Mouse (Mus musculus) hindbrain, embryonic 16.5 days (tissue): ENCODE measurements at regions not wholly inside any gene's neighbourhood (a gene's known extent, or its start where the extent isn't known, plus 50 kb on each side); places are given as distances from the start of the nearest gene placed in this dataset.

Experiments
- ATAC-seq: fragments of 200-750 bp; cut with Nextera tagmentation; 2 replicates; pipeline ENCODE4 v1.8.0; 2017; ENCODE audit warnings: moderate TSS enrichment, moderate library complexity
- H3K27ac ChIP-seq: fragments of 300-500 bp; sonication (generic); 2 replicates; pipeline ENCODE4 v1.5.1; 2014; ENCODE audit warnings: low read depth, mild to moderate bottlenecking, control low read depth, low read length, moderate library complexity
- H3K27me3 ChIP-seq: fragments of 300-500 bp; sonication (generic); replicated peaks from 2 replicates; pipeline ENCODE4 v1.6.1; 2014; ENCODE audit warnings: low read length; ENCODE audit not compliant: control insufficient read depth, insufficient read depth
- H3K36me3 ChIP-seq: fragments of 300-500 bp; sonication (generic); 2 replicates; pipeline ENCODE4 v1.6.1; 2014; ENCODE audit warnings: mild to moderate bottlenecking, low read length, moderate library complexity, mixed read lengths; ENCODE audit not compliant: control insufficient read depth, insufficient read depth
- H3K4me1 ChIP-seq: fragments of 300-500 bp; sonication (generic); 2 replicates; pipeline ENCODE4 v1.6.1; 2014; ENCODE audit warnings: low read depth, low read length; ENCODE audit not compliant: control insufficient read depth, insufficient read depth
- H3K4me2 ChIP-seq: fragments of 300-500 bp; sonication (generic); 2 replicates; pipeline ENCODE4 v1.6.1; 2014; ENCODE audit warnings: mild to moderate bottlenecking, low read length, control low read depth, moderate library complexity
- H3K4me3 ChIP-seq: fragments of 300-500 bp; sonication (generic); 2 replicates; pipeline ENCODE4 v1.5.1; 2014; ENCODE audit warnings: mild to moderate bottlenecking, low read length, control low read depth, moderate library complexity
- H3K9ac ChIP-seq: fragments of 300-500 bp; sonication (generic); 2 replicates; pipeline ENCODE4 v1.6.1; 2014; ENCODE audit warnings: low read depth, mild to moderate bottlenecking, control low read depth, low read length, moderate library complexity
- H3K9me3 ChIP-seq: fragments of 300-500 bp; sonication (generic); 2 replicates; pipeline ENCODE4 v1.6.1; 2014; ENCODE audit warnings: mild to moderate bottlenecking, low read length, moderate library complexity; ENCODE audit not compliant: control insufficient read depth
- WGBS: fragments of 180-500 bp; shearing (Covaris S2); extraction: QIAGEN DNeasy Blood & Tissue Kit; methylation state at CpG from one replicate; pipeline ENCODE4 v1.1.7; 2014; 5-methylcytosine and 5-hydroxymethylcytosine counted together

- Histone ChIP-seq H3K4me1 (no peaks in the 10 kb centered on the region), H3K4me3 (no peak overlapping the region), H3K9me3 (no peaks in the 10 kb centered on the region), H3K27me3 (no peaks in the 10 kb centered on the region), H3K9ac (no peak overlapping the region), H3K36me3 (no peaks in the 10 kb centered on the region), H3K27ac (no peak overlapping the region), H3K4me2 (no peak overlapping the region)
- 35% methylated on average over 2 of the region's 2 CpGs for WGBS
- no peak for ATAC-seq
Observed at GRCm38 (mm10) chr16:92927662-92928061, 101.7 kb upstream of the Runx1 start.

- Histone ChIP-seq H3K9ac (no peak overlapping the region), H3K4me1 (no peaks in the 10 kb centered on the region), H3K36me3 (no peaks in the 10 kb centered on the region), H3K9me3 (no peaks in the 10 kb centered on the region), H3K4me3 (no peak overlapping the region), H3K4me2 (no peak overlapping the region), H3K27me3 (no peaks in the 10 kb centered on the region), H3K27ac (no peak overlapping the region)
- 89% methylated on average over 5 of the region's 5 CpGs for WGBS
- no peak for ATAC-seq
Observed at GRCm38 (mm10) chr16:92926853-92927252, 100.9 kb upstream of the Runx1 start.

GRCm38 (mm10) chr16:92920947-92921346, 95.0 kb upstream of the Runx1 start:
- Histone ChIP-seq H3K27me3 (no peaks in the 10 kb centered on the region), H3K4me1 (no peaks in the 10 kb centered on the region), H3K4me2 (no peak overlapping the region), H3K27ac (no peak overlapping the region), H3K9ac (no peak overlapping the region), H3K4me3 (no peak overlapping the region), H3K36me3 (no peaks in the 10 kb centered on the region), H3K9me3 (no peaks in the 10 kb centered on the region)
- WGBS = 91% methylated on average over 4 of the region's 4 CpGs
- ATAC-seq = no peak

- ATAC-seq = no peak
- 88% methylated on average over 2 of the region's 2 CpGs for WGBS
Observed at GRCm38 (mm10) chr16:92917356-92917755, 91.4 kb upstream of the Runx1 start.

GRCm38 (mm10) chr16:92915651-92916050, 89.7 kb upstream of the Runx1 start:
- no peak for ATAC-seq
- Histone ChIP-seq H3K36me3 (no peaks in the 10 kb centered on the region), H3K4me1 (no peaks in the 10 kb centered on the region), H3K9me3 (no peaks in the 10 kb centered on the region), H3K9ac (no peak overlapping the region), H3K4me2 (no peak overlapping the region), H3K27me3 (no peaks in the 10 kb centered on the region), H3K27ac (no peak overlapping the region), H3K4me3 (no peak overlapping the region)
- WGBS = 59% methylated on average over 6 of the region's 6 CpGs

More at GRCm38 (mm10) chr16:92917356-92917755, 91.4 kb upstream of the Runx1 start:
- no peak overlapping the region for H3K9ac ChIP-seq
- no peak overlapping the region for H3K4me3 ChIP-seq
- H3K36me3 ChIP-seq = no peaks in the 10 kb centered on the region
- H3K27me3 ChIP-seq = no peaks in the 10 kb centered on the region
- no peaks in the 10 kb centered on the region for H3K4me1 ChIP-seq
- no peak overlapping the region for H3K4me2 ChIP-seq
- H3K27ac ChIP-seq = no peak overlapping the region
- no peaks in the 10 kb centered on the region for H3K9me3 ChIP-seq

GRCm38 (mm10) chr16:92906873-92907272, 80.9 kb upstream of the Runx1 start:
- no peaks in the 10 kb centered on the region for H3K27me3 ChIP-seq
- no peak overlapping the region for H3K4me2 ChIP-seq
- H3K9me3 ChIP-seq = no peaks in the 10 kb centered on the region
- H3K9ac ChIP-seq = no peak overlapping the region
- no peak overlapping the region for H3K27ac ChIP-seq
- ATAC-seq = no peak
- no peak overlapping the region for H3K4me3 ChIP-seq
- H3K4me1 ChIP-seq = no peaks in the 10 kb centered on the region
- WGBS = 88% methylated on average over 4 of the region's 4 CpGs
- no peaks in the 10 kb centered on the region for H3K36me3 ChIP-seq

- Histone ChIP-seq H3K9me3 (no peaks in the 10 kb centered on the region), H3K4me1 (no peaks in the 10 kb centered on the region), H3K4me3 (no peak overlapping the region), H3K36me3 (no peaks in the 10 kb centered on the region), H3K9ac (no peak overlapping the region), H3K27me3 (no peaks in the 10 kb centered on the region), H3K27ac (no peak overlapping the region), H3K4me2 (no peak overlapping the region)
- ATAC-seq = no peak
- 96% methylated on average over 6 of the region's 6 CpGs for WGBS
Observed at GRCm38 (mm10) chr16:92905626-92906025, 79.7 kb upstream of the Runx1 start.

- H3K27me3 ChIP-seq = no peaks in the 10 kb centered on the region
- no peaks in the 10 kb centered on the region for H3K4me1 ChIP-seq
- H3K27ac ChIP-seq = no peak overlapping the region
- H3K4me3 ChIP-seq = no peak overlapping the region
- H3K36me3 ChIP-seq = no peaks in the 10 kb centered on the region
- H3K9me3 ChIP-seq = no peaks in the 10 kb centered on the region
- H3K9ac ChIP-seq = no peak overlapping the region
- no peak for ATAC-seq
- WGBS = 72% methylated on average over 9 of the region's 9 CpGs
- H3K4me2 ChIP-seq = no peak overlapping the region
Observed at GRCm38 (mm10) chr16:92903892-92904473, 78.0 kb upstream of the Runx1 start.

GRCm38 (mm10) chr16:92903486-92903885, 77.5 kb upstream of the Runx1 start:
- no peak overlapping the region for H3K9ac ChIP-seq
- H3K27ac ChIP-seq = no peak overlapping the region
- WGBS = 89% methylated on average over 7 of the region's 7 CpGs
- H3K36me3 ChIP-seq = no peaks in the 10 kb centered on the region
- H3K4me2 ChIP-seq = no peak overlapping the region
- H3K9me3 ChIP-seq = no peaks in the 10 kb centered on the region
- no peak for ATAC-seq
- H3K4me1 ChIP-seq = no peaks in the 10 kb centered on the region
- no peaks in the 10 kb centered on the region for H3K27me3 ChIP-seq
- H3K4me3 ChIP-seq = no peak overlapping the region

- no peak for ATAC-seq
- Histone ChIP-seq H3K9ac (no peak overlapping the region), H3K27me3 (no peaks in the 10 kb centered on the region), H3K9me3 (no peaks in the 10 kb centered on the region), H3K4me3 (no peak overlapping the region), H3K4me1 (no peaks in the 10 kb centered on the region), H3K4me2 (no peak overlapping the region), H3K36me3 (no peaks in the 10 kb centered on the region), H3K27ac (no peak overlapping the region)
- WGBS = 78% methylated on average over 1 of the region's 1 CpGs
Observed at GRCm38 (mm10) chr16:92899704-92900103, 73.8 kb upstream of the Runx1 start.
